Mouse (Mus musculus): ENCODE measurements around the gene Sult2b1. TPM values are rescaled to one million over a fixed set of nuclear protein-coding genes. Genes with fewer than 3 reads are reported as not detected.

Sult2b1 gene
- polyA plus RNA-seq, 1 experiment: not detected

GRCm38 (mm10) chr7:45719180-45719579 is 65.3 kb downstream of the Sult2b1 start:
- Histone ChIP-seq H3K4me1 (ENCODE audit: control insufficient read depth) (peaks cover 55% of the 10 kb centered on the region), H3K27me3 (ENCODE audit: control insufficient read depth) (no peaks in the 10 kb centered on the region), H3K4me3 (replicated peaks) (peak overlapping the region; percentile 83), H3K36me3 (ENCODE audit: control insufficient read depth) (peaks cover 56% of the 10 kb centered on the region), H3K9me3 (ENCODE audit: control insufficient read depth, low read length) (no peaks in the 10 kb centered on the region)
- TF ChIP-seq TAL1 (IDR thresholded peaks at IDR 0.05; ENCODE audit: low read length) (no peak), GATA1 (IDR thresholded peaks at IDR 0.05; ENCODE audit: low read length) (no peak)

- TF ChIP-seq GATA1 (IDR thresholded peaks at IDR 0.05; ENCODE audit: low read length) (no peak), TAL1 (IDR thresholded peaks at IDR 0.05; ENCODE audit: low read length) (no peak)
- no peaks in the 10 kb centered on the region for H3K9me3 ChIP-seq (ENCODE audit: control insufficient read depth, low read length)
- H3K27me3 ChIP-seq (ENCODE audit: control insufficient read depth): no peaks in the 10 kb centered on the region
- H3K36me3 ChIP-seq (ENCODE audit: control insufficient read depth): peaks cover 56% of the 10 kb centered on the region
- H3K4me3 ChIP-seq (replicated peaks): peak overlapping the region; percentile 83
- H3K4me1 ChIP-seq (ENCODE audit: control insufficient read depth): peaks cover 63% of the 10 kb centered on the region
Observed at GRCm38 (mm10) chr7:45718331-45718730, 66.1 kb downstream of the Sult2b1 start.

- peak within 1 kb of the TSS; percentile 83 for H3K4me3 ChIP-seq (replicated peaks)
- TF ChIP-seq GATA1 (IDR thresholded peaks at IDR 0.05; ENCODE audit: low read length) (no peak), TAL1 (IDR thresholded peaks at IDR 0.05; ENCODE audit: low read length) (no peak)
- H3K36me3 ChIP-seq (ENCODE audit: control insufficient read depth): peaks cover 56% of the 10 kb centered on the region
- no peaks in the 10 kb centered on the region for H3K27me3 ChIP-seq (ENCODE audit: control insufficient read depth)
- H3K4me1 ChIP-seq (ENCODE audit: control insufficient read depth): peaks cover 67% of the 10 kb centered on the region
- H3K9me3 ChIP-seq (ENCODE audit: control insufficient read depth, low read length): no peaks in the 10 kb centered on the region
Observed at GRCm38 (mm10) chr7:45717918-45718297, 66.6 kb downstream of the Sult2b1 start, which contains the start of gene Sphk2. Gene Sphk2 (minus strand): TSS chr7:45718002.

GRCm38 (mm10) chr7:45716952-45717917 is 67.2 kb downstream of the Sult2b1 start:
- Histone ChIP-seq H3K9me3 (ENCODE audit: control insufficient read depth, low read length) (no peaks in the 10 kb centered on the region), H3K36me3 (ENCODE audit: control insufficient read depth) (peaks cover 56% of the 10 kb centered on the region), H3K27me3 (ENCODE audit: control insufficient read depth) (no peaks in the 10 kb centered on the region), H3K4me3 (replicated peaks) (peak overlapping the region; percentile 83), H3K4me1 (ENCODE audit: control insufficient read depth) (peaks cover 74% of the 10 kb centered on the region)
- TF ChIP-seq GATA1 (IDR thresholded peaks at IDR 0.05; ENCODE audit: low read length) (no peak), TAL1 (IDR thresholded peaks at IDR 0.05; ENCODE audit: low read length) (no peak)

- no peaks in the 10 kb centered on the region for H3K9me3 ChIP-seq (ENCODE audit: control insufficient read depth, low read length)
- no peaks in the 10 kb centered on the region for H3K27me3 ChIP-seq (ENCODE audit: control insufficient read depth)
- H3K36me3 ChIP-seq (ENCODE audit: control insufficient read depth): peaks cover 56% of the 10 kb centered on the region
- TF ChIP-seq GATA1 (IDR thresholded peaks at IDR 0.05; ENCODE audit: low read length) (no peak), TAL1 (IDR thresholded peaks at IDR 0.05; ENCODE audit: low read length) (no peak)
- peaks cover 75% of the 10 kb centered on the region for H3K4me1 ChIP-seq (ENCODE audit: control insufficient read depth)
- peak overlapping the region; percentile 83 for H3K4me3 ChIP-seq (replicated peaks)
Observed at GRCm38 (mm10) chr7:45716460-45716857, 68.0 kb downstream of the Sult2b1 start.

- peaks cover 73% of the 10 kb centered on the region for H3K4me1 ChIP-seq (ENCODE audit: control insufficient read depth)
- H3K27me3 ChIP-seq (ENCODE audit: control insufficient read depth): no peaks in the 10 kb centered on the region
- no peaks in the 10 kb centered on the region for H3K9me3 ChIP-seq (ENCODE audit: control insufficient read depth, low read length)
- H3K36me3 ChIP-seq (ENCODE audit: control insufficient read depth): peaks cover 56% of the 10 kb centered on the region
- TF ChIP-seq TAL1 (IDR thresholded peaks at IDR 0.05; ENCODE audit: low read length): no peak
- TF ChIP-seq GATA1 (IDR thresholded peaks at IDR 0.05; ENCODE audit: low read length): no peak
- peak overlapping the region; percentile 83 for H3K4me3 ChIP-seq (replicated peaks)
Observed at GRCm38 (mm10) chr7:45715741-45716459, 68.6 kb downstream of the Sult2b1 start.

GRCm38 (mm10) chr7:45715090-45715708 is 69.3 kb downstream of the Sult2b1 start, which contains the start of gene Rpl18:
Gene Rpl18 (plus strand): TSS chr7:45715457.
- TF ChIP-seq GATA1 (IDR thresholded peaks at IDR 0.05; ENCODE audit: low read length) (peak; percentile 46; the same call in 1 of the 2 replicates), TAL1 (IDR thresholded peaks at IDR 0.05; ENCODE audit: low read length) (no peak)
- peak within 1 kb of the TSS; percentile 83 for H3K4me3 ChIP-seq (replicated peaks)
- H3K36me3 ChIP-seq (ENCODE audit: control insufficient read depth): peaks cover 56% of the 10 kb centered on the region
- no peaks in the 10 kb centered on the region for H3K9me3 ChIP-seq (ENCODE audit: control insufficient read depth, low read length)
- peaks cover 70% of the 10 kb centered on the region for H3K4me1 ChIP-seq (ENCODE audit: control insufficient read depth)
- no peaks in the 10 kb centered on the region for H3K27me3 ChIP-seq (ENCODE audit: control insufficient read depth)

GRCm38 (mm10) chr7:45714630-45715089 is 69.8 kb downstream of the Sult2b1 start:
- Histone ChIP-seq H3K4me1 (ENCODE audit: control insufficient read depth) (peaks cover 66% of the 10 kb centered on the region), H3K9me3 (ENCODE audit: control insufficient read depth, low read length) (no peaks in the 10 kb centered on the region), H3K36me3 (ENCODE audit: control insufficient read depth) (peaks cover 54% of the 10 kb centered on the region), H3K27me3 (ENCODE audit: control insufficient read depth) (no peaks in the 10 kb centered on the region), H3K4me3 (replicated peaks) (peak overlapping the region; percentile 83)
- no peak for TF ChIP-seq GATA1 (IDR thresholded peaks at IDR 0.05; ENCODE audit: low read length)
- TF ChIP-seq TAL1 (IDR thresholded peaks at IDR 0.05; ENCODE audit: low read length): no peak
